Mouse (Mus musculus) layer of hippocampus, postnatal 36 days (tissue): Measurements from ENCODE around the gene Zfp322a. TPM values are rescaled to one million over a fixed set of nuclear protein-coding genes. Genes with fewer than 3 reads are reported as not detected.
A peak's percentile ranks its signal among the peaks of the same experiment; 100 is the strongest.
"Not testable (repeated sequence)": the region's sequence is repeated elsewhere in the genome, so short reads cannot be mapped to it uniquely, and the experiment has no call there.

Source experiments
- DNase-seq, 2 experiments: peaks; one replicate each; pipeline ENCODE4 v3.0.0; 2022
- total RNA-seq, 2 experiments: library from RNA; stranded (reverse); gene quantifications; 2 replicates each; pipeline ENCODE4 v1.2.3; 2021

Zfp322a gene
- total RNA-seq, 2 experiments from 2014 or later: 37.7 to 38.8 TPM

DNA sequence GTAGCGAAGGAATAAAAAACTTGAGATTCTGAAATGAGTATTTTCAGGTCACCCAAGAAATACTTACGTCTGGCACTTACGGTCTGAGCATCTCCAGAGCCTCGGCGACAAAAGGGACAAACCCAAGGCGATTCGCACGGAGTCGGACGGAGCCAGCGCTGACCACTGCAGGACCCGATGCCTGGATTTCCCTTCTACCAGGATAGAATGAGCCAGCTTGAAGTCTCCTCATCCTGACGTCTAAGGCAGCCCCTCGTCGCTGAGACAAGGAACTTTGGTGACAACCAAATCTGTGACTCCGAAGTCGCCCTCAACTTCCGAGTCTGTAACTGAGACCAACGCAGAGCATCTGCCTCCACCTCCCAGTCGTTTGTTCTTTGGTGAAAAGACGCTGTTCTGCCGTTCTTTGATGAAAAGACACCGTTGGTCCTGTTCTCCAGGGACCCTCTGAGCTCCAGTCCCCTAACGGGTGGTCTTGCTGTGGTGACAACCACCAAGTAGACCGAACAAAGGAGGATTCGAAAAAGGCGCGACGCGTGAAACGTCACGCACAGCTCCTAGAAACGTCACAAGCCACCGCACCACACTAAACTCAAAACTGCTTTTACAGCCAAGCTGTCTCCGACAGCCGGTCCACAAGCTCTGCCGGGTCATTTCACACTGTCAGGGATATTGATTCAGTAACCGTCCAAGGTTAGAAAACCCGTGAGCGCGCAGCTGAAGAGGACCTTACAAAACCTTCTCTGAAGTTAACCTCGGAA is 55.9 kb downstream of the Zfp322a start:
- DNase-seq: no peak

DNA sequence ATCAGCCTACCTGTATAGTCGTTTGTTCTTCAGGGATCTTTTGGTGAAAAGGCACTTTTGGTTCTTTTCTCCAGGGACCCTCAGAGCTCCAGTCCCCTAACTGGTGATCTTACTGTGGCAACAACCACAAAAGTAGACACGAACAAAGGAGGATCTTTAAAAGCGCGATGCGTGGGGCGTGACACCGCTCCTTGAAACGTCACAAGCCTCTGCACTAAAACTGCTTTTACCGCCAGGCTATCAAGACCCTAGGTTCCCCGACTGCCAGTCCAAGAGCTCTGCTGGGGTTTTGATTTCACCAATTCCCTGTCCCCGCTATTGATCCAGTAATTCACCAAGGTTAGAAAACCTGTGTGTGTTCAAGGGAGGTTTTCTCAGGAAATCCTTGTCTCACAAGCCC is 59.0 kb downstream of the Zfp322a start:
- DNase-seq: no peak

DNA sequence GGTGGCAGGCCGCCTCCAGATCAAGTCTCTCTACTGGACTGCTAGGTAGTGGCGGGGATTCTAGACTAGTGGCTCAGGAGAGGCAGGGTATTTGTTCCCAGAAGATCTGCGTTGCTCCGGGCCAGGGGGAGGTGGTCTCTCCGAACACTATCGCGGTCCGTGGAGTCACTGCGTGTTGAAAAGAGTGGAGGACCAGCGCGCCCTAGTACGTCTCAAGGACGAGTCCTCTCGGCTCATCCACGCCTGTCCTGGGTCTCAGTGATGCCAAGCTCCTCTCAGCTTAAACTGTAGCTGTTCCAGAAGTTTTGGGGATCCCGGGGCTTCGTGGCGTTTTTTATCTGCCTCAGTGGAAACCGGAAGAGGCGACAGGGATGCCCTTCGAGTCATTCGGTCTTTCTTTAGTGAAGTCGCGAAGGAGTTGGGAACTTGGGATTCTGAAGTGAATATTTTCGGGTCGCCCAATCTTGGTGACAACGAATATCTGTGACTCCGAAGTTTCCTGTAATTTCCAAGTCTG is 59.5 kb downstream of the Zfp322a start:
- DNase-seq: peak in 1 of 2 experiments; percentile 31

DNA sequence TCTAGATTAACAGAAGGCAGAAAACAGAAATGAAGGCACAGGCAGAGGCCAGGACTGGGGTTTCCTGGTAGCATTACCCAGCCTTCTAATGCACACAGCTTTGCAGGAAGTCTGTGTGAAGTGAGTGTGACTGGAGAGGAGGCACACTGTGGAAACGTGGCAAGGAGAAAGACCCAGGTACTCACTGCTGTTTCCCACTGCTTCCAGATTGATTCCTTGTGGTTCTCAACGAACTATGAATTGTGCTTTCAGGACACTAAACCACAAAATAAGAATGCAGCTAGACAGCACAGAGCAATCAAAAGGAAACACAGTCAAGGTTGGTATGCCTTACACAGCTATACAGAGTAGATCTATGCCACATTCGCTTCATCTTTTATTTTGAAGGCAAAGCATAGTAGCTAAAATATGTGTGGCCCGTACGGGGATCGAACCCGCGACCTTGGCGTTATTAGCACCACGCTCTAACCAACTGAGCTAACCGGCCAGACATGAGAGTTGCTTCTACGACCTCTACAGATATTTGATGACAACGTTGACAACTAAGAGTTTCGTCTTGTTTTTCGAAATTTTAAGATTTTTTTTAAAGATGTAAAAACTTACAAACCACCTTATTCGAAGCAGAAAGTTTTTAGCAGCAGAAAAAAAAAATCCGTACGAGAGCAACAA is 60.2 kb downstream of the Zfp322a start:
- not testable (repeated sequence) for DNase-seq

DNA sequence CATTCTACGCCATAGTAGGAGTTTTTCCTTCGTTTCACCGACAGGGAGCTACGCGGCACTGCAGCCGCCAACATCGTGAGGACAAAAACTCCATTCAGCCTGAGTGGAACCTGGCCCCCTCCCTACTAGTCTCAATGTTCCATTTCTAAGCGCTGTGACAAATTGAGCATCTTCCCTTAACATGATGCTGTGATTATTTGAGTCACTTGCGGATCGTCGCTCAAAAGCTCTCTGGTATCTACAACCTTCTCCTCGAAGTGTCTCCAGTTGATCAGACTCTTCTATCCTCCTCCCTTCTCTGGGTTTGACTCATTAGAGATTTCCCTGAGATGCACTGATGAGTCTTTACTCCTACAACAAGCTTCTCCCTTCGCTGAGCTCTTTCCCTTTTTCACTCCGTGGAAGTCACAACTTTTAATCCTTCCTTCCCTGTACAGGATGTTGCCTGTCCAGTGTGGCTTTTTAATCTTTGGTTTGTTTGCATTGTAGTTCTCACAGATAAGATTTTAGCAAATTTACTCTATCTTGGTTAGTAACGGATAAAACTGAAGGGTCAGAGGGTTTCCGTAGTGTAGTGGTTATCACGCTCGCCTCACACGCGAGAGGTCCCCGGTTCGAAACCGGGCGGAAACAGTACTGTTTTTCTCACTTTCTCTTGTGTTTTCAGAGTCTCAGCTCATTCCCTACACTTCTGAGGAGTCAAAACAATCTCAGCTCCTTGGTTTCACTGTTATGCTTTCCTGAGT is 61.8 kb downstream of the Zfp322a start:
- no peak for DNase-seq

DNA sequence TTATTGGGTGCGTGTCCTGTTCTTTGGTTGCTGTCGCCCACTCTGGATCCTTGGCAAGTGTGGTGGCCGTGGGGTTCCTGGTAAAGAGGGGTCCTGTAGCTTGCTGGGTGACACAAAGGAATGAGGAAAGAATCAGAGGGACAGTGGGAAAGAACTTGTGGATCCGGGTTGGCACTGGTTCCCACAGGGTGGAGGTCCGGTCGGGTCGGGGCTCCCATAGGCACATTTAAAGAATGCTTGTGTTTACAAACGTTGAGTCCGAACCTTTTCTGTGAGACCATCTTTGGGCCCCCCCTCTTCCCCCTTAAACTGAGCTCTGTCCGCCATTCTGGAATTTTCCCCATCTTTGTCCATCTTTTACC is 62.3 kb downstream of the Zfp322a start:
- DNase-seq: no peak

Other genes starting within 250 kb of the Zfp322a start
- not detected for gene Vmn1r218, start 236.1 kb downstream of the Zfp322a start, total RNA-seq
- not detected for gene Vmn1r219, start 209.9 kb downstream of the Zfp322a start, total RNA-seq
- not detected for gene Vmn1r220, start 181.2 kb downstream of the Zfp322a start, total RNA-seq
- gene Vmn1r221, start 155.1 kb downstream of the Zfp322a start, total RNA-seq: not detected
- not detected for gene Vmn1r222, start 133.3 kb downstream of the Zfp322a start, total RNA-seq
- gene Vmn1r223, start 122.1 kb downstream of the Zfp322a start, total RNA-seq: not detected
- 1 to 10 TPM; 7.9 to 8.7 TPM for gene Abt1, start 54.7 kb upstream of the Zfp322a start, total RNA-seq
- not detected for gene Btn1a1, start 96.7 kb upstream of the Zfp322a start, total RNA-seq
- gene Btn2a2, start 119.6 kb upstream of the Zfp322a start, total RNA-seq: under 1 TPM; 0.51 to 0.80 TPM
- gene Hist1h4h, start 161.8 kb upstream of the Zfp322a start, total RNA-seq: 100 to 1,000 TPM; 363 to 377 TPM
- gene Hist1h2af, start 164.7 kb upstream of the Zfp322a start, total RNA-seq: 10 to 100 TPM; 12.2 to 14.4 TPM
- 1 to 10 TPM; 3.9 to 4.9 TPM for gene Hist1h3g, start 166.2 kb upstream of the Zfp322a start, total RNA-seq
- 1 to 10 TPM; 1.1 to 1.2 TPM for gene Hist1h2bh, start 174.2 kb upstream of the Zfp322a start, total RNA-seq
- gene Hist1h3f, start 174.8 kb upstream of the Zfp322a start, total RNA-seq: 10 to 100 TPM; 16.2 to 17.4 TPM
- gene Hist1h4f, start 182.4 kb upstream of the Zfp322a start, total RNA-seq: 100 to 1,000 TPM; 143 to 156 TPM
- gene Hist1h1d, start 184.1 kb upstream of the Zfp322a start, total RNA-seq: 1 to 10 TPM; 4.3 to 6.0 TPM
- gene Hist1h3e, start 193.2 kb upstream of the Zfp322a start, total RNA-seq: 10 to 100 TPM; 47.8 to 49.2 TPM
- 1 to 10 TPM; 5.6 to 6.4 TPM for gene Hist1h2ae, start 202.0 kb upstream of the Zfp322a start, total RNA-seq
- 10 to 100 TPM; 74.7 to 86.4 TPM for gene Hist1h2bg, start 202.2 kb upstream of the Zfp322a start, total RNA-seq
- gene Hist1h2bf, start 205.0 kb upstream of the Zfp322a start, total RNA-seq: 10 to 100 TPM; 30.2 to 30.9 TPM
- gene Hist1h2ad, start 205.2 kb upstream of the Zfp322a start, total RNA-seq: 1 to 10 TPM; 5.2 to 9.9 TPM
- 10 to 100 TPM; 12.8 to 15.5 TPM for gene Hist1h3d, start 206.6 kb upstream of the Zfp322a start, total RNA-seq
- 100 to 1,000 TPM; 132 to 135 TPM for gene Hist1h4d, start 212.4 kb upstream of the Zfp322a start, total RNA-seq